Mouse (Mus musculus): ENCODE results near the gene Mettl23.

- no peak for TF ChIP-seq POLR2A (IDR thresholded peaks at IDR 0.05; ENCODE audit: borderline replicate concordance, control insufficient read depth, low read depth, low read length)
- TF ChIP-seq CTCF (IDR thresholded peaks at IDR 0.05; ENCODE audit: control insufficient read depth, insufficient read depth, low read length), result no peak
Observed at GRCm38 (mm10) chr11:116810983-116811901, 31.8 kb upstream of the Mettl23 start.

Data from bone marrow, adult 2 months (tissue).